Comparison of ENCODE assay signal across 8 mouse cellular contexts in genomic region chr2:70443035-70443434, GRCm38 (mm10). TPM values are rescaled to one million over a fixed set of nuclear protein-coding genes. Genes with fewer than 3 reads are reported as not detected.
DNase-seq lines count a peak whose midpoint lies in the region; ATAC-seq and TF ChIP-seq lines count a peak whose summit lies in the region.
"Had no signal": no experiment of that assay in that cellular context is flagged by ENCODE, and none has a peak within 500 bp of the region (broad histone marks: within the 10 kb centered on the region; RNA-seq: fewer than 3 reads in every experiment).

No protein-coding gene starts in this region.

- 7% methylated on average over 4 of the region's 4 CpGs for WGBS in kidney, embryonic 14.5 days
- under 1% methylated on average over 4 of the region's 4 CpGs for WGBS in forebrain, postnatal 0 days

- H3K9me3 ChIP-seq in kidney, embryonic 14.5 days (ENCODE audit: control insufficient read depth, low read length): no peaks in the 10 kb centered on the region
- no peaks in the 10 kb centered on the region for H3K9me3 ChIP-seq in forebrain, postnatal 0 days (ENCODE audit: low read length)

- no peak overlapping the region for H3K9ac ChIP-seq in kidney, embryonic 14.5 days (ENCODE audit: low read depth, low read length)
- H3K9ac ChIP-seq in forebrain, postnatal 0 days: no peak overlapping the region

- H3K27me3 ChIP-seq in kidney, embryonic 14.5 days (ENCODE audit: control insufficient read depth, insufficient read depth, low read length): peaks cover 12% of the 10 kb centered on the region; the same call in 1 of the 2 replicates
- no peaks in the 10 kb centered on the region for H3K27me3 ChIP-seq in forebrain, postnatal 0 days (ENCODE audit: insufficient read depth, low read length)

- no peak overlapping the region for H3K27ac ChIP-seq in kidney, embryonic 14.5 days (ENCODE audit: low read depth, low read length)
- no peak overlapping the region for H3K27ac ChIP-seq in forebrain, postnatal 0 days (ENCODE audit: low read depth, low read length)

- H3K4me3 ChIP-seq in kidney, embryonic 14.5 days (ENCODE audit: low read length): no peak overlapping the region
- H3K4me3 ChIP-seq in forebrain, postnatal 0 days (ENCODE audit: low read depth, low read length): no peak overlapping the region

- TF ChIP-seq CTCF in forebrain, postnatal 0 days (IDR thresholded peaks at IDR 0.05; ENCODE audit: low read depth): no peak

- H3K36me3 ChIP-seq in kidney, embryonic 14.5 days (ENCODE audit: control insufficient read depth, insufficient read depth, low read length): no peaks in the 10 kb centered on the region
- H3K36me3 ChIP-seq in forebrain, postnatal 0 days (ENCODE audit: insufficient read depth): no peaks in the 10 kb centered on the region

- ATAC-seq in kidney, embryonic 14.5 days (ENCODE audit: low FRiP score, low TSS enrichment): no peak
- peak; percentile 47; the same call in 1 of the 2 replicates for ATAC-seq in forebrain, postnatal 0 days

- DNase-seq in kidney, postnatal 14 days: peak; percentile 12
- DNase-seq in cerebellum, postnatal 25 days: peak; percentile 37 to 56
- peak; percentile 61 for DNase-seq in forebrain, postnatal 0 days
- peak; percentile 22 for DNase-seq in lung, postnatal 36 days
- DNase-seq in yolk sac, embryonic 10.5 days (ENCODE audit: low spot score): peak; percentile 2
- no peak for DNase-seq in layer of hippocampus, adult 9-10 months (ENCODE audit: low spot score)

- H3K4me1 ChIP-seq in kidney, embryonic 14.5 days (ENCODE audit: control insufficient read depth, insufficient read depth, low read length): 0 out of 2 replicates have a peak, but pooled peaks cover 7% of the 10 kb centered on the region
- peaks cover 6% of the 10 kb centered on the region; the same call in 1 of the 2 replicates for H3K4me1 ChIP-seq in forebrain, postnatal 0 days (ENCODE audit: insufficient read depth)

- H3K4me2 ChIP-seq in kidney, embryonic 14.5 days (replicated peaks; ENCODE audit: low read depth, low read length): no peak overlapping the region
- H3K4me2 ChIP-seq in forebrain, postnatal 0 days (ENCODE audit: low read depth): 0 out of 2 replicates have a peak overlapping the region, but pooled peaks have one; percentile 19

RNA-seq across cellular contexts. Expression of gene Sp5, which starts 31.7 kb away (rescaled TPM):
- 3.3 and 3.9 TPM in 2 replicates for polyA plus RNA-seq in kidney, embryonic 14.5 days (2014; fragmentation: Nextera tagmentation; extraction: Ambion mirVana)
- 2.5 and 3.0 TPM in 2 replicates for total RNA-seq in forebrain, postnatal 0 days (2014; rRNA removed)
- 3.8 and 4.1 TPM in 2 replicates for polyA plus RNA-seq in forebrain, postnatal 0 days (2015; fragmentation: Nextera tagmentation; extraction: Ambion mirVana)
- total RNA-seq: hematopoietic stem cell, adult 5-6 weeks had no signal
